Mouse (Mus musculus) right cerebral cortex, adult 2 months (tissue): ENCODE results near the gene Olfr319.
"Not testable (repeated sequence)": the region's sequence is repeated elsewhere in the genome, so short reads cannot be mapped to it uniquely, and the experiment has no call there.

Experiments
- DNase-seq, 2 experiments: peaks; one replicate each; pipeline ENCODE4 v3.0.0; 2021 to 2022; ENCODE audit warnings: low spot score in 2 of 2

Olfr319 gene

GRCm38 (mm10) chr11:58698862-58699261, at the start of gene Olfr319:
Olfr319 (plus strand) TSS chr11:58699162.
- DNase-seq, result no peak

- no peak for DNase-seq
Measured at GRCm38 (mm10) chr11:58655151-58655550, 43.8 kb upstream of the Olfr319 start.

- no peak for DNase-seq
Measured at GRCm38 (mm10) chr11:58658596-58658995, 40.4 kb upstream of the Olfr319 start, which contains the start of gene Olfr322. Olfr322 (plus strand) TSS chr11:58658782.

GRCm38 (mm10) chr11:58669252-58669651, 29.7 kb upstream of the Olfr319 start:
- DNase-seq, result no peak

GRCm38 (mm10) chr11:58671825-58672224, 27.1 kb upstream of the Olfr319 start:
- DNase-seq, result no peak

GRCm38 (mm10) chr11:58680799-58681198, 18.2 kb upstream of the Olfr319 start, which contains the start of gene Olfr320:
Olfr320 (plus strand) TSS chr11:58681099.
- no peak for DNase-seq

- DNase-seq, result no peak
Measured at GRCm38 (mm10) chr11:58709086-58709485, 10.1 kb downstream of the Olfr319 start.

- DNase-seq, result not testable (repeated sequence)
Measured at GRCm38 (mm10) chr11:58717723-58718122, 18.8 kb downstream of the Olfr319 start.

GRCm38 (mm10) chr11:58719701-58720100, 20.7 kb downstream of the Olfr319 start:
- DNase-seq, result no peak

GRCm38 (mm10) chr11:58723914-58724313, 25.0 kb downstream of the Olfr319 start, which contains the start of gene Olfr318:
Olfr318 (minus strand) TSS chr11:58724014.
- DNase-seq, result no peak

GRCm38 (mm10) chr11:58727896-58728650, 29.1 kb downstream of the Olfr319 start:
- not testable (repeated sequence) for DNase-seq

- DNase-seq, result peak; percentile 11 to 23
Measured at GRCm38 (mm10) chr11:58733372-58733771, 34.4 kb downstream of the Olfr319 start.

GRCm38 (mm10) chr11:58738792-58739262, 39.9 kb downstream of the Olfr319 start, which contains the start of gene Olfr317:
Olfr317 (minus strand) TSS chr11:58739212.
- no peak for DNase-seq

GRCm38 (mm10) chr11:58751096-58751495, 52.1 kb downstream of the Olfr319 start:
- peak; percentile 47 to 62 for DNase-seq

GRCm38 (mm10) chr11:58752434-58752833, 53.5 kb downstream of the Olfr319 start, which contains the start of gene Olfr316:
Olfr316 (plus strand) TSS chr11:58752734.
- DNase-seq, result no peak
